Mouse (Mus musculus) stomach, embryonic 16.5 days (tissue): ENCODE measurements around the gene Barx2. TPM values are rescaled to one million over a fixed set of nuclear protein-coding genes. Genes with fewer than 3 reads are reported as not detected.
A peak's percentile ranks its signal among the peaks of the same experiment; 100 is the strongest.

Experiments used
- ATAC-seq: fragments of 200-750 bp; cut with Nextera tagmentation; 2 replicates; pipeline ENCODE4 v1.8.0; 2017; ENCODE audit warnings: moderate number of reproducible peaks, moderate TSS enrichment; ENCODE audit not compliant: insufficient read depth, low FRiP score
- H3K27ac ChIP-seq: fragments of 300-500 bp; sonication (generic); 2 replicates; pipeline ENCODE4 v1.5.1; 2014; ENCODE audit warnings: low read length
- H3K27me3 ChIP-seq: fragments of 300-500 bp; sonication (generic); 2 replicates; pipeline ENCODE4 v1.6.1; 2014; ENCODE audit warnings: low read length, control low read depth, mixed read lengths; ENCODE audit not compliant: control insufficient read depth, insufficient read depth
- H3K36me3 ChIP-seq: fragments of 300-500 bp; sonication (generic); 2 replicates; pipeline ENCODE4 v1.6.1; 2014; ENCODE audit warnings: low read length; ENCODE audit not compliant: control insufficient read depth, insufficient read depth
- H3K4me1 ChIP-seq: fragments of 300-500 bp; sonication (generic); 2 replicates; pipeline ENCODE4 v1.6.1; 2014; ENCODE audit warnings: low read length, control low read depth, mixed read lengths; ENCODE audit not compliant: control insufficient read depth, insufficient read depth
- H3K4me2 ChIP-seq: fragments of 300-500 bp; sonication (generic); 2 replicates; pipeline ENCODE4 v1.6.1; 2014; ENCODE audit warnings: low read depth, low read length, mixed read lengths
- H3K4me3 ChIP-seq: fragments of 300-500 bp; sonication (generic); replicated peaks from 2 replicates; pipeline ENCODE4 v1.5.1; 2014; ENCODE audit warnings: mild to moderate bottlenecking, low read length
- H3K9ac ChIP-seq: fragments of 300-500 bp; sonication (generic); 2 replicates; pipeline ENCODE4 v1.6.1; 2014; ENCODE audit warnings: low read length
- H3K9me3 ChIP-seq: fragments of 300-500 bp; sonication (generic); replicated peaks from 2 replicates; pipeline ENCODE4 v1.6.1; 2016; ENCODE audit warnings: low read length, control low read depth; ENCODE audit not compliant: control insufficient read depth
- WGBS: fragments of 180-500 bp; shearing (Covaris S2); extraction: QIAGEN DNeasy Blood & Tissue Kit; methylation state at CpG from one replicate; pipeline ENCODE4 v1.1.7; 2014; 5-methylcytosine and 5-hydroxymethylcytosine counted together
- polyA plus RNA-seq: library from polyadenylated mRNA; unstranded; fragments of >200 nt; fragmentation: Nextera tagmentation; extraction: Ambion mirVana; gene quantifications from 2 replicates; pipeline ENCODE4 v1.2.1, GENCODE M21; 2015

The Barx2 gene
- polyA plus RNA-seq, 1 experiment from 2014 or later, result 1.4 TPM

- Histone ChIP-seq H3K4me2 (no peak overlapping the region), H3K9me3 (no peaks in the 10 kb centered on the region), H3K36me3 (no peaks in the 10 kb centered on the region), H3K9ac (no peak overlapping the region), H3K27me3 (no peaks in the 10 kb centered on the region), H3K4me1 (no peaks in the 10 kb centered on the region), H3K27ac (no peak overlapping the region), H3K4me3 (no peak overlapping the region)
- 86% methylated on average over 4 of the region's 4 CpGs for WGBS
- ATAC-seq, result no peak
Observed at GRCm38 (mm10) chr9:31850706-31851105, 62.6 kb downstream of the Barx2 start.

- ATAC-seq, result no peak
- no peak overlapping the region for H3K27ac ChIP-seq
- H3K9me3 ChIP-seq, result no peaks in the 10 kb centered on the region
- H3K4me1 ChIP-seq, result no peaks in the 10 kb centered on the region
- H3K4me3 ChIP-seq, result no peak overlapping the region
- H3K27me3 ChIP-seq, result no peaks in the 10 kb centered on the region
- no peak overlapping the region for H3K9ac ChIP-seq
- H3K4me2 ChIP-seq, result no peak overlapping the region
- WGBS, result 75% methylated on average over 7 of the region's 7 CpGs
- no peaks in the 10 kb centered on the region for H3K36me3 ChIP-seq
Observed at GRCm38 (mm10) chr9:31849387-31849786, 63.9 kb downstream of the Barx2 start.

- Histone ChIP-seq H3K27ac (peak overlapping the region; percentile 41), H3K27me3 (no peaks in the 10 kb centered on the region), H3K9me3 (no peaks in the 10 kb centered on the region), H3K36me3 (no peaks in the 10 kb centered on the region), H3K4me1 (peaks cover 7% of the 10 kb centered on the region), H3K9ac (no peak overlapping the region), H3K4me2 (no peak overlapping the region), H3K4me3 (no peak overlapping the region)
- ATAC-seq, result peak; percentile 53; the same call in 1 of the 2 replicates
- WGBS, result 59% methylated on average over 5 of the region's 5 CpGs
Observed at GRCm38 (mm10) chr9:31844614-31845013, 68.6 kb downstream of the Barx2 start.

GRCm38 (mm10) chr9:31841108-31841815, 72.0 kb downstream of the Barx2 start:
- WGBS, result 65% methylated on average over 10 of the region's 10 CpGs
- no peaks in the 10 kb centered on the region for H3K9me3 ChIP-seq
- H3K27ac ChIP-seq, result peak overlapping the region; percentile 69

GRCm38 (mm10) chr9:31840571-31840970, 72.7 kb downstream of the Barx2 start:
- WGBS, result 88% methylated on average over 4 of the region's 4 CpGs
- ATAC-seq, result no peak
- H3K4me3 ChIP-seq, result no peak overlapping the region

More at GRCm38 (mm10) chr9:31841108-31841815, 72.0 kb downstream of the Barx2 start:
- peaks cover 7% of the 10 kb centered on the region for H3K4me1 ChIP-seq
- H3K9ac ChIP-seq, result no peak overlapping the region
- no peak for ATAC-seq
- H3K4me3 ChIP-seq, result no peak overlapping the region
- no peaks in the 10 kb centered on the region for H3K27me3 ChIP-seq
- H3K36me3 ChIP-seq, result no peaks in the 10 kb centered on the region
- H3K4me2 ChIP-seq, result no peak overlapping the region

GRCm38 (mm10) chr9:31840037-31840436, 73.2 kb downstream of the Barx2 start:
- H3K9me3 ChIP-seq, result no peaks in the 10 kb centered on the region
- H3K4me1 ChIP-seq, result peaks cover 7% of the 10 kb centered on the region
- peak overlapping the region; percentile 73 for H3K27ac ChIP-seq
- H3K27me3 ChIP-seq, result no peaks in the 10 kb centered on the region
- H3K4me2 ChIP-seq, result no peak overlapping the region
- H3K4me3 ChIP-seq, result no peak overlapping the region
- 53% methylated on average over 3 of the region's 3 CpGs for WGBS
- no peaks in the 10 kb centered on the region for H3K36me3 ChIP-seq
- H3K9ac ChIP-seq, result no peak overlapping the region
- no peak for ATAC-seq

More at GRCm38 (mm10) chr9:31840571-31840970, 72.7 kb downstream of the Barx2 start:
- Histone ChIP-seq H3K27ac (peak overlapping the region; percentile 69), H3K4me2 (no peak overlapping the region), H3K9me3 (no peaks in the 10 kb centered on the region), H3K9ac (no peak overlapping the region), H3K27me3 (no peaks in the 10 kb centered on the region), H3K36me3 (no peaks in the 10 kb centered on the region), H3K4me1 (peaks cover 7% of the 10 kb centered on the region)

GRCm38 (mm10) chr9:31839106-31840027, 73.9 kb downstream of the Barx2 start:
- Histone ChIP-seq H3K4me2 (0 out of 2 replicates have a peak overlapping the region, but pooled peaks have one; percentile 14), H3K27ac (peak overlapping the region; percentile 73), H3K4me1 (peaks cover 7% of the 10 kb centered on the region), H3K4me3 (no peak overlapping the region), H3K9me3 (no peaks in the 10 kb centered on the region), H3K27me3 (no peaks in the 10 kb centered on the region), H3K36me3 (no peaks in the 10 kb centered on the region), H3K9ac (no peak overlapping the region; the same call in 1 of the 2 replicates)
- 0 out of 2 replicates have a peak, but pooled peaks have one; percentile 25 for ATAC-seq
- WGBS, result 25% methylated on average over 15 of the region's 15 CpGs

- WGBS, result 64% methylated on average over 6 of the region's 6 CpGs
- no peak overlapping the region for H3K4me3 ChIP-seq
- no peak overlapping the region for H3K9ac ChIP-seq
- peaks cover 7% of the 10 kb centered on the region for H3K4me1 ChIP-seq
- no peak overlapping the region for H3K4me2 ChIP-seq
- no peaks in the 10 kb centered on the region for H3K36me3 ChIP-seq
- ATAC-seq, result no peak
- no peaks in the 10 kb centered on the region for H3K9me3 ChIP-seq
- no peak overlapping the region for H3K27ac ChIP-seq
- H3K27me3 ChIP-seq, result no peaks in the 10 kb centered on the region
Observed at GRCm38 (mm10) chr9:31838047-31838446, 75.2 kb downstream of the Barx2 start.

GRCm38 (mm10) chr9:31808753-31809152, 104.5 kb downstream of the Barx2 start:
- 74% methylated on average over 2 of the region's 2 CpGs for WGBS
- no peak overlapping the region for H3K9ac ChIP-seq

More at GRCm38 (mm10) chr9:31808753-31809152, 104.5 kb downstream of the Barx2 start:
- H3K36me3 ChIP-seq, result no peaks in the 10 kb centered on the region
- no peak overlapping the region for H3K4me2 ChIP-seq
- no peak overlapping the region for H3K4me3 ChIP-seq
- no peaks in the 10 kb centered on the region for H3K27me3 ChIP-seq
- H3K27ac ChIP-seq, result no peak overlapping the region
- no peaks in the 10 kb centered on the region for H3K9me3 ChIP-seq
- no peak for ATAC-seq
- no peaks in the 10 kb centered on the region for H3K4me1 ChIP-seq
